Mouse (Mus musculus): ENCODE results near the gene Vtn. TPM values are rescaled to one million over a fixed set of nuclear protein-coding genes. Genes with fewer than 3 reads are reported as not detected.
"Not testable (repeated sequence)": the region's sequence is repeated elsewhere in the genome, so short reads cannot be mapped to it uniquely, and the experiment has no call there.

Gene Vtn
- polyA plus RNA-seq, 1 experiment from 2014 or later: 9.9 TPM

GRCm38 (mm10) chr11:78521880-78522279 lies 23.0 kb downstream of the Vtn start:
- peaks cover 96% of the 10 kb centered on the region for H3K36me3 ChIP-seq (ENCODE audit: control insufficient read depth, insufficient read depth, low read length)
- 92% methylated on average over 3 of the region's 3 CpGs for WGBS
- H3K9me3 ChIP-seq (ENCODE audit: control insufficient read depth, low read length): no peaks in the 10 kb centered on the region
- no peaks in the 10 kb centered on the region for H3K4me1 ChIP-seq (ENCODE audit: control insufficient read depth, insufficient read depth, low read length)
- no peak overlapping the region for H3K4me3 ChIP-seq (ENCODE audit: low read depth, low read length)
- no peak overlapping the region for H3K9ac ChIP-seq (ENCODE audit: low read depth, low read length)
- no peak overlapping the region for H3K27ac ChIP-seq (replicated peaks; ENCODE audit: low read depth, low read length)
- no peak for ATAC-seq (ENCODE audit: low read depth)
- H3K27me3 ChIP-seq (replicated peaks; ENCODE audit: control insufficient read depth, insufficient read depth, low read length): no peaks in the 10 kb centered on the region
- no peak for DNase-seq (ENCODE audit: low spot score)
- no peak overlapping the region for H3K4me2 ChIP-seq (ENCODE audit: low read depth, low read length)

- no peaks in the 10 kb centered on the region for H3K4me1 ChIP-seq (ENCODE audit: control insufficient read depth, insufficient read depth, low read length)
- ATAC-seq (ENCODE audit: low read depth) (no peak), DNase-seq (ENCODE audit: low spot score) (peak; percentile 27)
- no peaks in the 10 kb centered on the region for H3K27me3 ChIP-seq (replicated peaks; ENCODE audit: control insufficient read depth, insufficient read depth, low read length)
- WGBS: 73% methylated on average over 1 of the region's 1 CpGs
- peaks cover 100% of the 10 kb centered on the region for H3K36me3 ChIP-seq (ENCODE audit: control insufficient read depth, insufficient read depth, low read length)
- no peak overlapping the region for H3K9ac ChIP-seq (ENCODE audit: low read depth, low read length)
- H3K4me3 ChIP-seq (ENCODE audit: low read depth, low read length): no peak overlapping the region
- H3K27ac ChIP-seq (replicated peaks; ENCODE audit: low read depth, low read length): no peak overlapping the region
- H3K4me2 ChIP-seq (ENCODE audit: low read depth, low read length): no peak overlapping the region
- H3K9me3 ChIP-seq (ENCODE audit: control insufficient read depth, low read length): no peaks in the 10 kb centered on the region
These were observed 23.6 kb downstream of the Vtn start for GRCm38 (mm10) chr11:78522481-78522997.

GRCm38 (mm10) chr11:78523241-78523955 lies 24.5 kb downstream of the Vtn start:
- 77% methylated on average over 9 of the region's 9 CpGs for WGBS
- no peak overlapping the region for H3K27ac ChIP-seq (replicated peaks; ENCODE audit: low read depth, low read length)
- H3K4me2 ChIP-seq (ENCODE audit: low read depth, low read length): no peak overlapping the region
- H3K36me3 ChIP-seq (ENCODE audit: control insufficient read depth, insufficient read depth, low read length): peaks cover 100% of the 10 kb centered on the region
- H3K4me1 ChIP-seq (ENCODE audit: control insufficient read depth, insufficient read depth, low read length): no peaks in the 10 kb centered on the region
- H3K4me3 ChIP-seq (ENCODE audit: low read depth, low read length): no peak overlapping the region
- DNase-seq (ENCODE audit: low spot score) (no peak), ATAC-seq (ENCODE audit: low read depth) (no peak)
- no peaks in the 10 kb centered on the region for H3K27me3 ChIP-seq (replicated peaks; ENCODE audit: control insufficient read depth, insufficient read depth, low read length)
- no peak overlapping the region for H3K9ac ChIP-seq (ENCODE audit: low read depth, low read length)
- no peaks in the 10 kb centered on the region for H3K9me3 ChIP-seq (ENCODE audit: control insufficient read depth, low read length)

GRCm38 (mm10) chr11:78524838-78525237 lies 25.9 kb downstream of the Vtn start:
- Histone ChIP-seq H3K4me1 (ENCODE audit: control insufficient read depth, insufficient read depth, low read length) (no peaks in the 10 kb centered on the region), H3K4me3 (ENCODE audit: low read depth, low read length) (no peak overlapping the region), H3K36me3 (ENCODE audit: control insufficient read depth, insufficient read depth, low read length) (peaks cover 97% of the 10 kb centered on the region), H3K9ac (ENCODE audit: low read depth, low read length) (no peak overlapping the region), H3K27ac (replicated peaks; ENCODE audit: low read depth, low read length) (no peak overlapping the region), H3K27me3 (replicated peaks; ENCODE audit: control insufficient read depth, insufficient read depth, low read length) (no peaks in the 10 kb centered on the region), H3K9me3 (ENCODE audit: control insufficient read depth, low read length) (no peaks in the 10 kb centered on the region), H3K4me2 (ENCODE audit: low read depth, low read length) (no peak overlapping the region)
- ATAC-seq (ENCODE audit: low read depth) (no peak), DNase-seq (ENCODE audit: low spot score) (no peak)
- WGBS: 77% methylated on average over 2 of the region's 2 CpGs

GRCm38 (mm10) chr11:78528714-78529113 lies 29.8 kb downstream of the Vtn start:
- WGBS: 82% methylated on average over 9 of the region's 9 CpGs
- H3K4me2 ChIP-seq (ENCODE audit: low read depth, low read length): no peak overlapping the region

GRCm38 (mm10) chr11:78530001-78530400 lies 31.1 kb downstream of the Vtn start:
- DNase-seq (ENCODE audit: low spot score) (no peak), ATAC-seq (ENCODE audit: low read depth) (no peak)
- Histone ChIP-seq H3K27ac (replicated peaks; ENCODE audit: low read depth, low read length) (no peak overlapping the region), H3K36me3 (ENCODE audit: control insufficient read depth, insufficient read depth, low read length) (peaks cover 64% of the 10 kb centered on the region), H3K9me3 (ENCODE audit: control insufficient read depth, low read length) (no peaks in the 10 kb centered on the region), H3K4me2 (ENCODE audit: low read depth, low read length) (no peak overlapping the region), H3K27me3 (replicated peaks; ENCODE audit: control insufficient read depth, insufficient read depth, low read length) (no peaks in the 10 kb centered on the region), H3K4me3 (ENCODE audit: low read depth, low read length) (no peak overlapping the region), H3K9ac (ENCODE audit: low read depth, low read length) (no peak overlapping the region), H3K4me1 (ENCODE audit: control insufficient read depth, insufficient read depth, low read length) (peaks cover 8% of the 10 kb centered on the region)
- 95% methylated on average over 12 of the region's 12 CpGs for WGBS

More at GRCm38 (mm10) chr11:78528714-78529113, 29.8 kb downstream of the Vtn start:
- no peaks in the 10 kb centered on the region for H3K9me3 ChIP-seq (ENCODE audit: control insufficient read depth, low read length)
- H3K4me3 ChIP-seq (ENCODE audit: low read depth, low read length): no peak overlapping the region
- peaks cover 77% of the 10 kb centered on the region for H3K36me3 ChIP-seq (ENCODE audit: control insufficient read depth, insufficient read depth, low read length)
- no peak overlapping the region for H3K9ac ChIP-seq (ENCODE audit: low read depth, low read length)
- no peaks in the 10 kb centered on the region for H3K27me3 ChIP-seq (replicated peaks; ENCODE audit: control insufficient read depth, insufficient read depth, low read length)
- DNase-seq (ENCODE audit: low spot score) (no peak), ATAC-seq (ENCODE audit: low read depth) (no peak)
- no peak overlapping the region for H3K27ac ChIP-seq (replicated peaks; ENCODE audit: low read depth, low read length)
- H3K4me1 ChIP-seq (ENCODE audit: control insufficient read depth, insufficient read depth, low read length): no peaks in the 10 kb centered on the region

- H3K9me3 ChIP-seq (ENCODE audit: control insufficient read depth, low read length): no peaks in the 10 kb centered on the region
- H3K36me3 ChIP-seq (ENCODE audit: control insufficient read depth, insufficient read depth, low read length): peaks cover 54% of the 10 kb centered on the region
- DNase-seq (ENCODE audit: low spot score): peak; percentile 46
- H3K9ac ChIP-seq (ENCODE audit: low read depth, low read length): no peak overlapping the region
- H3K27ac ChIP-seq (replicated peaks; ENCODE audit: low read depth, low read length): no peak overlapping the region; the same call in 1 of the 2 replicates
- no peaks in the 10 kb centered on the region for H3K27me3 ChIP-seq (replicated peaks; ENCODE audit: control insufficient read depth, insufficient read depth, low read length)
- H3K4me3 ChIP-seq (ENCODE audit: low read depth, low read length): no peak overlapping the region
- whole genome bisulfite sequencing: 59% methylated on average over 6 of the region's 6 CpGs
- peaks cover 10% of the 10 kb centered on the region for H3K4me1 ChIP-seq (ENCODE audit: control insufficient read depth, insufficient read depth, low read length)
- no peak overlapping the region for H3K4me2 ChIP-seq (ENCODE audit: low read depth, low read length)
- ATAC-seq (ENCODE audit: low read depth): no peak
These were observed 32.2 kb downstream of the Vtn start for GRCm38 (mm10) chr11:78531046-78531445.

GRCm38 (mm10) chr11:78531515-78531914 lies 32.6 kb downstream of the Vtn start:
- not testable (repeated sequence) for ATAC-seq (ENCODE audit: low read depth); H3K4me3 ChIP-seq (ENCODE audit: low read depth, low read length); H3K4me1 ChIP-seq (ENCODE audit: control insufficient read depth, insufficient read depth, low read length); H3K9ac ChIP-seq (ENCODE audit: low read depth, low read length); H3K4me2 ChIP-seq (ENCODE audit: low read depth, low read length); H3K27me3 ChIP-seq (replicated peaks; ENCODE audit: control insufficient read depth, insufficient read depth, low read length); H3K9me3 ChIP-seq (ENCODE audit: control insufficient read depth, low read length); H3K27ac ChIP-seq (replicated peaks; ENCODE audit: low read depth, low read length); DNase-seq (ENCODE audit: low spot score)
- H3K36me3 ChIP-seq (ENCODE audit: control insufficient read depth, insufficient read depth, low read length): peaks cover 49% of the 10 kb centered on the region
- WGBS: 91% methylated on average over 10 of the region's 10 CpGs

- Histone ChIP-seq H3K4me1 (ENCODE audit: control insufficient read depth, insufficient read depth, low read length) (peaks cover 16% of the 10 kb centered on the region), H3K9me3 (ENCODE audit: control insufficient read depth, low read length) (no peaks in the 10 kb centered on the region), H3K9ac (ENCODE audit: low read depth, low read length) (no peak overlapping the region), H3K4me2 (ENCODE audit: low read depth, low read length) (peak overlapping the region; percentile 75), H3K27ac (replicated peaks; ENCODE audit: low read depth, low read length) (no peak overlapping the region), H3K36me3 (ENCODE audit: control insufficient read depth, insufficient read depth, low read length) (peaks cover 35% of the 10 kb centered on the region), H3K27me3 (replicated peaks; ENCODE audit: control insufficient read depth, insufficient read depth, low read length) (no peaks in the 10 kb centered on the region), H3K4me3 (ENCODE audit: low read depth, low read length) (peak overlapping the region; percentile 73)
- 86% methylated on average over 4 of the region's 4 CpGs for WGBS
- no peak for DNase-seq (ENCODE audit: low spot score)
- ATAC-seq (ENCODE audit: low read depth): no peak
These were observed 35.6 kb downstream of the Vtn start for GRCm38 (mm10) chr11:78534516-78534915.
